In genomic region chr2:153424557-153424956, GRCm38 (mm10) we compare ENCODE assay signal across 17 mouse cellular contexts.
DNase-seq lines count a peak whose midpoint lies in the region; ATAC-seq and TF ChIP-seq lines count a peak whose summit lies in the region.
"Had no signal": no experiment of that assay in that cellular context is flagged by ENCODE, and none has a peak within 500 bp of the region (broad histone marks: within the 10 kb centered on the region; RNA-seq: fewer than 3 reads in every experiment).

No protein-coding gene starts in this region.

- H3K4me1 ChIP-seq in hindbrain, embryonic 11.5 days (replicated peaks; ENCODE audit: control insufficient read depth, insufficient read depth, low read length): peaks cover 15% of the 10 kb centered on the region
- H3K4me1 ChIP-seq in hindbrain, embryonic 14.5 days (replicated peaks; ENCODE audit: control insufficient read depth, insufficient read depth, low read length): peaks cover 37% of the 10 kb centered on the region
- H3K4me1 ChIP-seq in liver, embryonic 13.5 days (replicated peaks): peaks cover 63% of the 10 kb centered on the region
- peaks cover 81% of the 10 kb centered on the region for H3K4me1 ChIP-seq in hindbrain, embryonic 13.5 days (replicated peaks)
- peaks cover 35% of the 10 kb centered on the region for H3K4me1 ChIP-seq in liver, postnatal 0 days (ENCODE audit: insufficient read depth)

- peak; percentile 17; the same call in 1 of the 2 replicates for TF ChIP-seq EP300 in liver, postnatal 0 days (IDR thresholded peaks at IDR 0.05; ENCODE audit: low read depth)

- H3K4me3 ChIP-seq in hindbrain, embryonic 11.5 days (ENCODE audit: low read depth, low read length): no peak overlapping the region
- no peak overlapping the region for H3K4me3 ChIP-seq in hindbrain, embryonic 14.5 days (replicated peaks; ENCODE audit: low read length)
- H3K4me3 ChIP-seq in liver, embryonic 13.5 days (replicated peaks): no peak overlapping the region
- no peak overlapping the region for H3K4me3 ChIP-seq in hindbrain, embryonic 13.5 days
- H3K4me3 ChIP-seq in liver, postnatal 0 days (ENCODE audit: low read depth, low read length): 0 out of 2 replicates have a peak overlapping the region, but pooled peaks have one; percentile 10
- no peak overlapping the region for H3K4me3 ChIP-seq in gastrocnemius, adult 2 months

- no peaks in the 10 kb centered on the region for H3K27me3 ChIP-seq in hindbrain, embryonic 11.5 days (ENCODE audit: control insufficient read depth, insufficient read depth, low read length)
- H3K27me3 ChIP-seq in hindbrain, embryonic 14.5 days (ENCODE audit: control insufficient read depth, insufficient read depth, low read length): no peaks in the 10 kb centered on the region
- no peaks in the 10 kb centered on the region for H3K27me3 ChIP-seq in liver, embryonic 13.5 days
- H3K27me3 ChIP-seq in hindbrain, embryonic 13.5 days: no peaks in the 10 kb centered on the region
- no peaks in the 10 kb centered on the region for H3K27me3 ChIP-seq in liver, postnatal 0 days (ENCODE audit: insufficient read depth, low read length)

- no peak for DNase-seq in hindbrain, embryonic 11.5 days (ENCODE audit: low spot score)
- no peak for DNase-seq in hindbrain, embryonic 14.5 days (ENCODE audit: low spot score)
- no peak for DNase-seq in liver, embryonic 13.5 days
- no peak for DNase-seq in liver
- DNase-seq in liver, postnatal 0 days: peak; percentile 66
- no peak for DNase-seq in gastrocnemius, adult 2 months
- no peak for DNase-seq in frontal cortex, postnatal 14 days (ENCODE audit: low spot score in 2 of 2)
- DNase-seq: adrenal gland, adult 2 months; cerebellum, adult 9-11 months; gastrocnemius, postnatal 10 days; heart, postnatal 14 days; lung, adult 2 months; lung, postnatal 4 days; midbrain, embryonic 14.5 days; thymus, postnatal 36 days had no signal

- no peak for TF ChIP-seq CTCF in liver, postnatal 0 days (IDR thresholded peaks at IDR 0.05; ENCODE audit: low read depth)
- no peak for TF ChIP-seq CTCF in gastrocnemius, adult 2 months (IDR thresholded peaks at IDR 0.05)

- H3K4me2 ChIP-seq in hindbrain, embryonic 11.5 days (replicated peaks; ENCODE audit: low read depth, low read length): no peak overlapping the region
- no peak overlapping the region for H3K4me2 ChIP-seq in hindbrain, embryonic 14.5 days (replicated peaks)
- no peak overlapping the region for H3K4me2 ChIP-seq in liver, embryonic 13.5 days
- no peak overlapping the region for H3K4me2 ChIP-seq in hindbrain, embryonic 13.5 days
- peak overlapping the region; percentile 50 for H3K4me2 ChIP-seq in liver, postnatal 0 days (ENCODE audit: low read depth, low read length)

- intact Hi-C loops in gastrocnemius, adult 2 months (cut with DNase I): no loop called here

- H3K27ac ChIP-seq in hindbrain, embryonic 11.5 days (ENCODE audit: low read depth, low read length): 0 out of 2 replicates have a peak overlapping the region, but pooled peaks have one; percentile 11
- H3K27ac ChIP-seq in hindbrain, embryonic 14.5 days: no peak overlapping the region; the same call in 1 of the 2 replicates
- H3K27ac ChIP-seq in liver, embryonic 13.5 days: 0 out of 2 replicates have a peak overlapping the region, but pooled peaks have one; percentile 2
- H3K27ac ChIP-seq in hindbrain, embryonic 13.5 days: peak overlapping the region; percentile 35; the same call in 1 of the 2 replicates
- H3K27ac ChIP-seq in liver, postnatal 0 days (ENCODE audit: low read depth): peak overlapping the region; percentile 69
- H3K27ac ChIP-seq in gastrocnemius, adult 2 months: no peak overlapping the region

- no peak overlapping the region for H3K9ac ChIP-seq in hindbrain, embryonic 11.5 days (ENCODE audit: low read depth, low read length)
- H3K9ac ChIP-seq in hindbrain, embryonic 14.5 days: no peak overlapping the region
- no peak overlapping the region for H3K9ac ChIP-seq in liver, embryonic 13.5 days
- peak overlapping the region; percentile 24; the same call in 1 of the 2 replicates for H3K9ac ChIP-seq in hindbrain, embryonic 13.5 days
- H3K9ac ChIP-seq in liver, postnatal 0 days (replicated peaks): no peak overlapping the region; the same call in 1 of the 2 replicates

- H3K9me3 ChIP-seq in hindbrain, embryonic 11.5 days (ENCODE audit: control insufficient read depth, low read length): no peaks in the 10 kb centered on the region
- no peaks in the 10 kb centered on the region for H3K9me3 ChIP-seq in hindbrain, embryonic 14.5 days (ENCODE audit: control insufficient read depth, low read length)
- no peaks in the 10 kb centered on the region for H3K9me3 ChIP-seq in liver, embryonic 13.5 days (replicated peaks)
- no peaks in the 10 kb centered on the region for H3K9me3 ChIP-seq in hindbrain, embryonic 13.5 days
- H3K9me3 ChIP-seq in liver, postnatal 0 days (ENCODE audit: low read length): no peaks in the 10 kb centered on the region

- no peak for ATAC-seq in hindbrain, embryonic 11.5 days (ENCODE audit: low FRiP score)
- ATAC-seq in hindbrain, embryonic 14.5 days (ENCODE audit: low FRiP score): no peak
- no peak for ATAC-seq in liver, embryonic 13.5 days (ENCODE audit: low read depth)
- ATAC-seq in hindbrain, embryonic 13.5 days (ENCODE audit: low FRiP score): no peak
- ATAC-seq in liver, postnatal 0 days: peak; percentile 85
- ATAC-seq: forebrain, embryonic 14.5 days had no signal

- 91% methylated on average over 8 of the region's 8 CpGs for WGBS in hindbrain, embryonic 11.5 days
- 83% methylated on average over 8 of the region's 8 CpGs for WGBS in hindbrain, embryonic 14.5 days
- 69% methylated on average over 8 of the region's 8 CpGs for WGBS in liver, embryonic 13.5 days (ENCODE audit: insufficient replicate concordance)
- WGBS in hindbrain, embryonic 13.5 days: 86% methylated on average over 8 of the region's 8 CpGs
- 57% methylated on average over 8 of the region's 8 CpGs for WGBS in liver, postnatal 0 days (ENCODE audit: insufficient replicate concordance)

- no peaks in the 10 kb centered on the region for H3K36me3 ChIP-seq in hindbrain, embryonic 11.5 days (ENCODE audit: control insufficient read depth, insufficient read depth, low read length)
- H3K36me3 ChIP-seq in hindbrain, embryonic 14.5 days (replicated peaks; ENCODE audit: control insufficient read depth, insufficient read depth): peaks cover 52% of the 10 kb centered on the region
- peaks cover 58% of the 10 kb centered on the region for H3K36me3 ChIP-seq in liver, embryonic 13.5 days
- H3K36me3 ChIP-seq in hindbrain, embryonic 13.5 days: peaks cover 65% of the 10 kb centered on the region
- H3K36me3 ChIP-seq in liver, postnatal 0 days (replicated peaks; ENCODE audit: insufficient read depth, low read length): peaks cover 7% of the 10 kb centered on the region; the same call in 1 of the 2 replicates

Comparison
In these comparisons a context has a peak if more than half of its experiments do, and no peak if none do; other contexts are left out.
1. H3K27ac ChIP-seq: peak in hindbrain, embryonic 11.5 days (single experiment), liver, embryonic 13.5 days (single experiment), hindbrain, embryonic 13.5 days (single experiment) and liver, postnatal 0 days (single experiment); none in hindbrain, embryonic 14.5 days (single experiment) and gastrocnemius, adult 2 months (single experiment).